Comparison of ENCODE assay signal across 19 mouse cellular contexts in the genomic region with DNA sequence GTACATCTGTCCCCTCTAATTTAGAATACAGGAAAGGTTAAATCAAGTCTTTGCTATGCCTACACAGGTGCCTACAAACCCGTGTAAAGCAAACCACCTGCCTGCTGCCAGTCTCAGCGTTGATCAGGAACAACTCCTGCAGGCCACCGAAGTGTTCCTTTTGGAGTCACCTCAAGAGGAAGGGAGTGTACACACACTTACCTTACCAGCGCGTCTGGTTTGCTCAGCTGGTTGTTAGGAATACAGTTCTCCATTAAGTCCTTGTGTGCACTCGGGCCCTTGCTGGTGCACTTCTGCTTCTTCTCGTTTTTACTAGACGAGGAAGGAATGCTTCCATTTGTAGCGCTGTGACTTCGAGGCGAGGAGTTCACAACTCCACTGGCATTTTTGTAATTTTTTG. TPM values are rescaled to one million over a fixed set of nuclear protein-coding genes. Genes with fewer than 3 reads are reported as not detected.
"Had no signal": no experiment of that assay in that cellular context is flagged by ENCODE, and none has a peak within 500 bp of the region (broad histone marks: within the 10 kb centered on the region; RNA-seq: fewer than 3 reads in every experiment).

No protein-coding gene starts in this region.

- DNase-seq: kidney, adult 8-10 months; kidney, postnatal 4 days; right cerebral cortex, adult 18-20 months; right cerebral cortex, postnatal 25 days; spleen, adult 18-20 months; thymus, postnatal 36 days had no signal

- H3K4me2 ChIP-seq: limb, embryonic 15.5 days; midbrain, embryonic 12.5 days; stomach, embryonic 15.5 days had no signal

- H3K9me3 ChIP-seq: limb, embryonic 15.5 days; megakaryocyte, embryonic 14.5 days; midbrain, embryonic 12.5 days; stomach, embryonic 15.5 days had no signal

- H3K27me3 ChIP-seq: limb, embryonic 15.5 days; megakaryocyte, embryonic 14.5 days; midbrain, embryonic 12.5 days; stomach, embryonic 15.5 days had no signal

- H3K4me1 ChIP-seq: limb, embryonic 15.5 days; midbrain, embryonic 12.5 days had no signal

- H3K27ac ChIP-seq: layer of hippocampus, adult 2 months; limb, embryonic 15.5 days; liver, embryonic 14.5 days; macrophage; midbrain, embryonic 12.5 days; stomach, embryonic 15.5 days had no signal

- H3K9ac ChIP-seq: limb, embryonic 15.5 days; liver, embryonic 14.5 days; midbrain, embryonic 12.5 days; stomach, embryonic 15.5 days had no signal

- ATAC-seq: hindbrain, embryonic 16.5 days; inflammation-experienced regulatory T-cells, adult 6 months; intestine, postnatal 0 days had no signal

- H3K4me3 ChIP-seq: layer of hippocampus, adult 2 months; limb, embryonic 15.5 days; megakaryocyte, embryonic 14.5 days; midbrain, embryonic 12.5 days; stomach, embryonic 15.5 days had no signal

RNA-seq across cellular contexts. Expression of gene Rhd, which starts 36.5 kb away (rescaled TPM):
- total RNA-seq: layer of hippocampus, adult 2 months; layer of hippocampus, postnatal 14 days; left cerebral cortex, adult 18-20 months; left cerebral cortex, postnatal 14 days had no signal
- polyA plus RNA-seq: macrophage had no signal
